Comparison of ENCODE assay signal across 8 mouse cellular contexts in genomic region chr14:48524135-48524534, GRCm38 (mm10).
DNase-seq lines count a peak whose midpoint lies in the region; ATAC-seq lines count a peak whose summit lies in the region.

No protein-coding gene starts in this region.

- ATAC-seq in neural tube, embryonic 13.5 days (ENCODE audit: low read depth), result peak; percentile 50; the same call in 1 of the 2 replicates
- ATAC-seq in neural tube, embryonic 15.5 days (ENCODE audit: low FRiP score), result no peak
- ATAC-seq in hindbrain, embryonic 16.5 days, result 0 out of 2 replicates have a peak, but pooled peaks have one; percentile 54
- peak; percentile 73 for ATAC-seq in midbrain, embryonic 16.5 days
- no peak; the same call in 1 of the 2 replicates for ATAC-seq in granulocyte monocyte progenitor cell, adult 5-6 weeks (replicated peaks; ENCODE audit: poor library complexity, severe bottlenecking)

- H3K36me3 ChIP-seq in neural tube, embryonic 13.5 days, result no peaks in the 10 kb centered on the region
- no peaks in the 10 kb centered on the region for H3K36me3 ChIP-seq in neural tube, embryonic 15.5 days
- H3K36me3 ChIP-seq in hindbrain, embryonic 16.5 days (ENCODE audit: control insufficient read depth, insufficient read depth, low read length), result no peaks in the 10 kb centered on the region
- no peaks in the 10 kb centered on the region for H3K36me3 ChIP-seq in midbrain, embryonic 16.5 days (ENCODE audit: control insufficient read depth, insufficient read depth, low read length)

- H3K9ac ChIP-seq in neural tube, embryonic 13.5 days, result no peak overlapping the region
- H3K9ac ChIP-seq in neural tube, embryonic 15.5 days (replicated peaks), result no peak overlapping the region
- H3K9ac ChIP-seq in hindbrain, embryonic 16.5 days (ENCODE audit: low read depth, low read length), result no peak overlapping the region
- H3K9ac ChIP-seq in midbrain, embryonic 16.5 days (ENCODE audit: low read depth, low read length), result no peak overlapping the region

- peaks cover 62% of the 10 kb centered on the region for H3K27me3 ChIP-seq in neural tube, embryonic 13.5 days
- peaks cover 27% of the 10 kb centered on the region for H3K27me3 ChIP-seq in neural tube, embryonic 15.5 days (replicated peaks)
- H3K27me3 ChIP-seq in hindbrain, embryonic 16.5 days (replicated peaks; ENCODE audit: control insufficient read depth, insufficient read depth, low read length), result no peaks in the 10 kb centered on the region
- H3K27me3 ChIP-seq in midbrain, embryonic 16.5 days (ENCODE audit: control insufficient read depth, insufficient read depth, low read depth, low read length), result peaks cover 9% of the 10 kb centered on the region; the same call in 1 of the 2 replicates

- peak; percentile 52 for DNase-seq in embryo, embryonic 10 days (ENCODE audit: low spot score)
- no peak for DNase-seq in embryo, embryonic 9.5 days (ENCODE audit: extremely low spot score)
- peak; percentile 36 for DNase-seq in cerebellum, adult 9-11 months

- WGBS in neural tube, embryonic 13.5 days, result 50% methylated on average over 9 of the region's 9 CpGs
- WGBS in neural tube, embryonic 15.5 days, result 46% methylated on average over 9 of the region's 9 CpGs
- 37% methylated on average over 9 of the region's 9 CpGs for WGBS in hindbrain, embryonic 16.5 days
- 32% methylated on average over 9 of the region's 9 CpGs for whole genome bisulfite sequencing in midbrain, embryonic 16.5 days

- H3K27ac ChIP-seq in neural tube, embryonic 13.5 days (replicated peaks), result no peak overlapping the region
- H3K27ac ChIP-seq in neural tube, embryonic 15.5 days (replicated peaks), result no peak overlapping the region
- H3K27ac ChIP-seq in hindbrain, embryonic 16.5 days (ENCODE audit: low read depth, low read length), result no peak overlapping the region
- H3K27ac ChIP-seq in midbrain, embryonic 16.5 days (ENCODE audit: low read length), result no peak overlapping the region

- H3K4me3 ChIP-seq in neural tube, embryonic 13.5 days, result no peak overlapping the region
- H3K4me3 ChIP-seq in neural tube, embryonic 15.5 days (replicated peaks), result no peak overlapping the region
- H3K4me3 ChIP-seq in hindbrain, embryonic 16.5 days (ENCODE audit: low read length), result no peak overlapping the region
- no peak overlapping the region for H3K4me3 ChIP-seq in midbrain, embryonic 16.5 days (ENCODE audit: low read depth, low read length)

- H3K9me3 ChIP-seq in neural tube, embryonic 13.5 days, result no peaks in the 10 kb centered on the region
- no peaks in the 10 kb centered on the region for H3K9me3 ChIP-seq in neural tube, embryonic 15.5 days (replicated peaks)
- H3K9me3 ChIP-seq in hindbrain, embryonic 16.5 days (ENCODE audit: control insufficient read depth, low read length), result no peaks in the 10 kb centered on the region
- H3K9me3 ChIP-seq in midbrain, embryonic 16.5 days (replicated peaks; ENCODE audit: control insufficient read depth, low read length, poor library complexity, severe bottlenecking), result no peaks in the 10 kb centered on the region

- no peak overlapping the region for H3K4me2 ChIP-seq in neural tube, embryonic 13.5 days
- no peak overlapping the region for H3K4me2 ChIP-seq in neural tube, embryonic 15.5 days
- H3K4me2 ChIP-seq in hindbrain, embryonic 16.5 days (ENCODE audit: low read length), result no peak overlapping the region
- H3K4me2 ChIP-seq in midbrain, embryonic 16.5 days (ENCODE audit: low read length), result no peak overlapping the region

- H3K4me1 ChIP-seq in neural tube, embryonic 13.5 days (replicated peaks), result no peaks in the 10 kb centered on the region
- H3K4me1 ChIP-seq in neural tube, embryonic 15.5 days, result no peaks in the 10 kb centered on the region
- H3K4me1 ChIP-seq in hindbrain, embryonic 16.5 days (ENCODE audit: control insufficient read depth, insufficient read depth, low read depth, low read length), result no peaks in the 10 kb centered on the region
- 0 out of 2 replicates have a peak, but pooled peaks cover 2% of the 10 kb centered on the region for H3K4me1 ChIP-seq in midbrain, embryonic 16.5 days (ENCODE audit: control insufficient read depth, insufficient read depth, low read length)

Comparison
In these comparisons a context has a peak if more than half of its experiments do, and no peak if none do; other contexts are left out.
1. ATAC-seq: peak in neural tube, embryonic 13.5 days (single experiment), hindbrain, embryonic 16.5 days (single experiment) and midbrain, embryonic 16.5 days (single experiment); none in neural tube, embryonic 15.5 days (single experiment) and granulocyte monocyte progenitor cell, adult 5-6 weeks (single experiment).